Mouse (Mus musculus): ENCODE measurements around the gene Arhgef38. TPM values are rescaled to one million over a fixed set of nuclear protein-coding genes. Genes with fewer than 3 reads are reported as not detected.

Arhgef38 gene
- polyA plus RNA-seq (2012; ENCODE audit: low replicate concordance): not detected in 2 replicates

DNA sequence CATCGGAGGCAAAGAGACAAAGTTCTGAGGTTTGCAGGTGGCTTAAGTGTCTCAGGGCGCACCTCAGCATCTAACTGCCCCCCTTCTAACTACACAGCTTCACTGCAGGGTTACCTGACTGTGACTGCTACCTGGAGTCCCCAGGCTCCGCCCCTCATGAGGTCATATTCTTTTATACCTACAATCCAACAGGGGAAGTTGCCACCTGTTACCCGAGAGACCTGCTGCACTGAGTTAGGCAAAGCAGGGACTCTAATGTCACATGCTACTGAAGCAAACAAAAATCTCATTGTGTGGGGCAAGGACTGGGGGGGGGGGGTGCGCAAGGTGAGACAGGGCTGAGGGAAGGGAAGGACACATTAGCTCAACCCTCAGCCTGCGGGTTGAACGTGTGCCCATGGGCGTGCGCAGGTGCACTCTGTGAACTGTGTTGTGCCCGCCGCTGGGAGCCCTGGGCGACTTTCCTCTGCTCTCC lies at the start of gene Arhgef38:
TSS of gene Arhgef38 (minus strand) at position 129 of the 475 bp plus-strand sequence.

DNA sequence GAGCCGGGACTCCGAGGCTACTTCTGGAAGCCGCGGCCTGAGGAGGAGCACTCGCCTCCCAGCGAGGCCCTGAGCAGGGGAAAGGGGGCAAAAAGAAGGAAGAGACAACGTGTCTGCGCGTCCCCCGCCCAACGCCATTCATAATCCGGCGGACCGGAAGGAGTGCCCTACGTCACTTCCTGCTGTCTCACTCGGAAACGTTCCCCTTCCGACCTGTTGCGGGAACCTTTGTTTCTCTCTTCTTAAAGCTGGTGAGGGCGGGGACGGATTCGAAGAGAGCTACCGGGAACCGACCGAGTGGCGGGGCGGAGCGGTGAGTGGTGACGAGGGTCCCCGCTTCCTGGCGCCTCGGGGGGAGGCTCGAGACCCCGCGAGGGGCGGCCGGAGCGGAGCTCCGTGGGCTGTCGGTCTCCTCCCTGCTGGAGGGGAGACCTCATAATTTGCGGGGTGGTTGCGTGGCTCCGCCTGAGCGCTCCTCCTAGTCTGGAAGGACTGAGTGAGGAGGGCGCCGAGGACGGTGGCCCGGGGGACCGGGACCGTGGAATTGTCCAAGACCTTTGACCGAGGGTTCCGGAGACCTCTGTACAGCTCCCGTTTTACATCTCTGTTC lies 143.0 kb downstream of the Arhgef38 start, which contains the start of the genes Ints12 and Gstcd:
TSS of gene Ints12 (plus strand) at position 177 of the 610 bp plus-strand sequence.
TSS of gene Gstcd (minus strand) at position 370 of the 610 bp plus-strand sequence.

Other genes starting within 250 kb of the Arhgef38 start
- gene Ints12, start 143.1 kb downstream of the Arhgef38 start, polyA plus RNA-seq (2012; ENCODE audit: low replicate concordance): 0.98 and 1.4 TPM in 2 replicates
- gene Gstcd, start 142.9 kb downstream of the Arhgef38 start, polyA plus RNA-seq (2012; ENCODE audit: low replicate concordance): 5.0 and 18.9 TPM in 2 replicates
- gene Ppa2, start 75.2 kb upstream of the Arhgef38 start, polyA plus RNA-seq (2012; ENCODE audit: low replicate concordance): 27.6 and 53.8 TPM in 2 replicates